Mouse (Mus musculus) thymus, adult 2 months (tissue): ENCODE data around the gene Cavin4.

Source experiments
- CTCF ChIP-seq: fragments of 200-500 bp; IDR thresholded peaks from 2 replicates; pipeline ENCODE4 v1.5.1; 2012; ENCODE audit warnings: mild to moderate bottlenecking, control low read depth, low read length, moderate library complexity, borderline replicate concordance; ENCODE audit not compliant: control insufficient read depth, poor library complexity, insufficient read depth; ENCODE audit errors: extremely low read depth
- POLR2A ChIP-seq: fragments of 200-500 bp; IDR thresholded peaks from 2 replicates; pipeline ENCODE4 v1.6.1; 2012; ENCODE audit warnings: mild to moderate bottlenecking, low read length, control low read depth, moderate library complexity; ENCODE audit not compliant: control insufficient read depth, poor library complexity, insufficient read depth; ENCODE audit errors: extremely low read depth

DNA sequence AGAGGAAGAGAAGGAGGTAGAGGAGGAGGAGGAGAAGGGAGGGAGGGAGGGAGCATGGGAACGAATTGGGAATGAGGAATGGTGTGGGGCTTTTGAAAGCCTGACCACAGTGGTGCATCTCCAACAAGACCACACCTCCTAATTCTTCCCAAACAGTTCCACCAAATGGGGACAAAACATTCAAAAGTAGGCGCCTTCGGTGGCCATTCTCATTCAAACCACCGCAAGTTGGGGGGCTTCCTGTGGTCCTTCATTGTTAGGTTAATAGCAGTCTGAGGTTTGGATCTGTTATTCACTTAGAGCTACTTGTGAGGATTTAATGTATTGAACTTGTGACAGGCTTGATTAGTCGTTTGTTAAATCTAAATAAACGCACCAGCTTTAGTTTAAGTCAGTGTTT, 38.4 kb upstream of the Cavin4 start:
- no peak for TF ChIP-seq CTCF
- TF ChIP-seq POLR2A, result no peak
